ENCODE assay signal across 23 mouse cellular contexts in the genomic region with DNA sequence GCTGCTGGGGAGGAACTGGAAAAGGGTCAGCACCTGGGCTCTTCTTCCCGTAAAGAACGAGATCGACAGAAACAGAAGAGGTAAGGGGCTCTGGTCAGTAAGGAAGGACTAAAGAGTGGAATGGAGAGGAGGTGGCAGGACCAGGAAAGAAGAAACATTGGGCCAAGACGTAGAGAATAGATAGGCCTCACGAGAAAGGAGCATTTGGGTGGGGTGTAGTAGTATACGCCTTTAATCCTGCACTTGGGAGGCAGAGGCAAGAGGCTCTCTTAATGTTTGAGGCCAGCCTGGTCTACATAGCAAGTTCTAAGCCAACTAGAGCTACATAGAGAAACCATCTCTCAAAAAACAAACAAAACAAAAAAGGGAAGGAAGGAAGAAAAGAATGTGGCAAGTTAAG. TPM values are rescaled to one million over a fixed set of nuclear protein-coding genes. Genes with fewer than 3 reads are reported as not detected.
"Had no signal": no experiment of that assay in that cellular context is flagged by ENCODE, and none has a peak within 500 bp of the region (broad histone marks: within the 10 kb centered on the region; RNA-seq: fewer than 3 reads in every experiment).

No protein-coding gene starts in this region.

- H3K27me3 ChIP-seq: midbrain, embryonic 15.5 days; neural tube, embryonic 12.5 days; stomach, embryonic 15.5 days had no signal

- DNase-seq: kidney, adult 8-10 months; kidney, postnatal 25 days; layer of hippocampus, adult 9-11 months; layer of hippocampus, postnatal 36 days; lung, embryonic 14.5 days; lung, postnatal 14 days; thymus, postnatal 36 days had no signal

- H3K4me2 ChIP-seq: limb, embryonic 15.5 days; lung, embryonic 14.5 days; midbrain, embryonic 11.5 days; midbrain, embryonic 15.5 days; neural tube, embryonic 12.5 days; stomach, embryonic 15.5 days had no signal

- H3K4me1 ChIP-seq: limb, embryonic 15.5 days; midbrain, embryonic 15.5 days; neural tube, embryonic 12.5 days; stomach, embryonic 15.5 days had no signal

- H3K27ac ChIP-seq: limb, embryonic 15.5 days; macrophage; midbrain, embryonic 15.5 days; neural tube, embryonic 12.5 days; stomach, embryonic 15.5 days had no signal

- ATAC-seq: midbrain, embryonic 15.5 days had no signal

- H3K9me3 ChIP-seq: limb, embryonic 15.5 days; megakaryocyte, embryonic 14.5 days; midbrain, embryonic 15.5 days; neural tube, embryonic 12.5 days; stomach, embryonic 15.5 days had no signal

- H3K4me3 ChIP-seq: limb, embryonic 15.5 days; megakaryocyte, embryonic 14.5 days; midbrain, embryonic 15.5 days; neural tube, embryonic 12.5 days; stomach, embryonic 15.5 days had no signal

- H3K9ac ChIP-seq: limb, embryonic 15.5 days; lung, embryonic 14.5 days; midbrain, embryonic 15.5 days; neural tube, embryonic 12.5 days; stomach, embryonic 15.5 days had no signal

RNA-seq across cellular contexts. Expression of a gene that starts 10.5 kb away (rescaled TPM):
- total RNA-seq: monocyte, adult 5-6 weeks; neutrophil, adult 5-6 weeks had no signal
- polyA plus RNA-seq: macrophage had no signal

RNA-seq across cellular contexts. Expression of a gene that starts 19.6 kb away (rescaled TPM):
- total RNA-seq: layer of hippocampus, postnatal 36 days; left cerebral cortex, adult 8-10 months; left cerebral cortex, postnatal 25 days; monocyte, adult 5-6 weeks; neutrophil, adult 5-6 weeks had no signal
- polyA plus RNA-seq: kidney, embryonic 16.5 days; limb, embryonic 11.5 days; limb, embryonic 15.5 days; lung, embryonic 14.5 days; macrophage; midbrain, embryonic 11.5 days; midbrain, embryonic 15.5 days; neural tube, embryonic 12.5 days; spleen, adult 2 months; stomach, embryonic 15.5 days; testis, adult 2 months; thymus, postnatal 0 days had no signal

RNA-seq across cellular contexts. Expression of a gene that starts 24.6 kb away (rescaled TPM):
- total RNA-seq: layer of hippocampus, postnatal 36 days; left cerebral cortex, adult 8-10 months; left cerebral cortex, postnatal 25 days had no signal
- polyA plus RNA-seq: kidney, embryonic 16.5 days; limb, embryonic 11.5 days; limb, embryonic 15.5 days; lung, embryonic 14.5 days; midbrain, embryonic 11.5 days; midbrain, embryonic 15.5 days; neural tube, embryonic 12.5 days; stomach, embryonic 15.5 days had no signal
